Mouse (Mus musculus) midbrain, postnatal 0 days (tissue): Measurements from ENCODE around the gene Mycl. TPM values are rescaled to one million over a fixed set of nuclear protein-coding genes. Genes with fewer than 3 reads are reported as not detected.
A peak's percentile ranks its signal among the peaks of the same experiment; 100 is the strongest.

Experiments used
- ATAC-seq: fragments of 200-750 bp; cut with Nextera tagmentation; 2 replicates; pipeline ENCODE4 v1.8.0; 2017; ENCODE audit warnings: moderate number of reproducible peaks, mild to moderate bottlenecking, moderate TSS enrichment, moderate library complexity; ENCODE audit not compliant: low FRiP score
- DNase-seq: peaks from one replicate; pipeline ENCODE4 v3.0.0-alpha.2; 2015; ENCODE audit warnings: low spot score
- H3K27ac ChIP-seq: fragments of 300-500 bp; sonication (generic); 2 replicates; pipeline ENCODE4 v1.5.1; 2014; ENCODE audit warnings: low read depth, mild to moderate bottlenecking, low read length, mixed read lengths
- H3K27me3 ChIP-seq: fragments of 300-500 bp; sonication (generic); 2 replicates; pipeline ENCODE4 v1.6.1; 2014; ENCODE audit warnings: low read length, control low read depth, mixed read lengths; ENCODE audit not compliant: insufficient read depth
- H3K36me3 ChIP-seq: fragments of 300-500 bp; sonication (generic); 2 replicates; pipeline ENCODE4 v1.6.1; 2014; ENCODE audit warnings: low read length, control low read depth, mixed read lengths; ENCODE audit not compliant: insufficient read depth
- H3K4me1 ChIP-seq: fragments of 300-500 bp; sonication (generic); 2 replicates; pipeline ENCODE4 v1.6.1; 2014; ENCODE audit warnings: mild to moderate bottlenecking, control low read depth, antibody characterized with exemption, low read length, mixed read lengths; ENCODE audit not compliant: insufficient read depth
- H3K4me2 ChIP-seq: fragments of 300-500 bp; sonication (generic); 2 replicates; pipeline ENCODE4 v1.6.1; 2014; ENCODE audit warnings: low read depth, mild to moderate bottlenecking, low read length, mixed read lengths; ENCODE audit not compliant: poor library complexity, severe bottlenecking
- H3K4me3 ChIP-seq: fragments of 300-500 bp; sonication (generic); 2 replicates; pipeline ENCODE4 v1.5.1; 2014; ENCODE audit warnings: low read depth, mild to moderate bottlenecking, low read length, moderate library complexity
- H3K9ac ChIP-seq: fragments of 300-500 bp; sonication (generic); replicated peaks from 2 replicates; pipeline ENCODE4 v1.6.1; 2014; ENCODE audit warnings: mild to moderate bottlenecking, low read length, moderate library complexity, mixed read lengths; ENCODE audit not compliant: poor library complexity, severe bottlenecking
- H3K9me3 ChIP-seq: fragments of 300-500 bp; sonication (generic); 2 replicates; pipeline ENCODE4 v1.6.1; 2016; ENCODE audit warnings: low read length, control low read depth
- CTCF ChIP-seq: IDR thresholded peaks from 2 replicates; pipeline ENCODE4 v1.5.1; 2016; ENCODE audit warnings: antibody characterized with exemption, mild to moderate bottlenecking
- WGBS: fragments of 180-500 bp; shearing (Covaris S2); extraction: QIAGEN DNeasy Blood & Tissue Kit; methylation state at CpG from one replicate; pipeline ENCODE4 v1.1.7; 2014; 5-methylcytosine and 5-hydroxymethylcytosine counted together
- polyA plus RNA-seq: library from polyadenylated mRNA; unstranded; fragments of >200 nt; fragmentation: Nextera tagmentation; extraction: Ambion mirVana; gene quantifications from 2 replicates; pipeline ENCODE4 v1.2.1, GENCODE M21; 2015
- total RNA-seq: library from RNA; depleted of rRNA; stranded (reverse); fragments of >200 nt; gene quantifications from 2 replicates; pipeline ENCODE4 v1.2.3, GENCODE M21; 2014

Gene Mycl
- total and polyA plus RNA-seq, 2 experiments from 2014 or later, result 42.2 to 77.3 TPM

- no peak overlapping the region for H3K4me2 ChIP-seq
- H3K9ac ChIP-seq, result no peak overlapping the region
- no peaks in the 10 kb centered on the region for H3K4me1 ChIP-seq
- no peak overlapping the region for H3K27ac ChIP-seq
- no peak for TF ChIP-seq CTCF
- no peaks in the 10 kb centered on the region for H3K9me3 ChIP-seq
- H3K4me3 ChIP-seq, result no peak overlapping the region
- 76% methylated on average over 1 of the region's 1 CpGs for WGBS
- DNase-seq (no peak), ATAC-seq (no peak)
- no peaks in the 10 kb centered on the region for H3K36me3 ChIP-seq
- no peaks in the 10 kb centered on the region for H3K27me3 ChIP-seq
Measured at GRCm38 (mm10) chr4:122991177-122991576, 4.3 kb upstream of the Mycl start.

- no peaks in the 10 kb centered on the region for H3K9me3 ChIP-seq
- no peak overlapping the region for H3K9ac ChIP-seq
- ATAC-seq (no peak), DNase-seq (no peak)
- TF ChIP-seq CTCF, result no peak
- H3K4me3 ChIP-seq, result no peak overlapping the region
- no peak overlapping the region for H3K4me2 ChIP-seq
- H3K27me3 ChIP-seq, result no peaks in the 10 kb centered on the region
- 70% methylated on average over 3 of the region's 3 CpGs for WGBS
- no peaks in the 10 kb centered on the region for H3K4me1 ChIP-seq
- no peak overlapping the region for H3K27ac ChIP-seq
- no peaks in the 10 kb centered on the region for H3K36me3 ChIP-seq
Measured at GRCm38 (mm10) chr4:122992276-122992675, 3.2 kb upstream of the Mycl start.

GRCm38 (mm10) chr4:122996221-122996617 is 767 bp downstream of the Mycl start:
- Histone ChIP-seq H3K9ac (peak overlapping the region; percentile 69), H3K27ac (peak overlapping the region; percentile 88), H3K4me2 (peak overlapping the region; percentile 86), H3K4me3 (peak overlapping the region; percentile 80), H3K9me3 (no peaks in the 10 kb centered on the region), H3K4me1 (peaks cover 9% of the 10 kb centered on the region; the same call in 1 of the 2 replicates), H3K27me3 (no peaks in the 10 kb centered on the region), H3K36me3 (peaks cover 7% of the 10 kb centered on the region; the same call in 1 of the 2 replicates)
- DNase-seq (peak; percentile 47), ATAC-seq (no peak; the same call in 1 of the 2 replicates)
- TF ChIP-seq CTCF, result no peak
- WGBS, result under 1% methylated on average over 29 of the region's 32 CpGs

GRCm38 (mm10) chr4:122996618-122997381 is 1.3 kb downstream of the Mycl start:
- DNase-seq, result peak; percentile 81
- Histone ChIP-seq H3K27me3 (no peaks in the 10 kb centered on the region), H3K4me1 (peaks cover 9% of the 10 kb centered on the region; the same call in 1 of the 2 replicates), H3K36me3 (peaks cover 12% of the 10 kb centered on the region; the same call in 1 of the 2 replicates), H3K4me3 (peak overlapping the region; percentile 80), H3K9ac (peak overlapping the region; percentile 69), H3K9me3 (no peaks in the 10 kb centered on the region), H3K27ac (peak overlapping the region; percentile 88), H3K4me2 (peak overlapping the region; percentile 86)
- WGBS, result under 1% methylated on average over 41 of the region's 47 CpGs
- peak; percentile 51 for TF ChIP-seq CTCF
- peak; percentile 14 for ATAC-seq

GRCm38 (mm10) chr4:122998537-122999262 is 3.2 kb downstream of the Mycl start:
- Histone ChIP-seq H3K9ac (peak overlapping the region; percentile 48), H3K9me3 (no peaks in the 10 kb centered on the region), H3K36me3 (peaks cover 14% of the 10 kb centered on the region; the same call in 1 of the 2 replicates), H3K27me3 (no peaks in the 10 kb centered on the region), H3K4me2 (peak overlapping the region; percentile 86), H3K4me1 (peaks cover 9% of the 10 kb centered on the region; the same call in 1 of the 2 replicates), H3K4me3 (peak overlapping the region; percentile 80), H3K27ac (peak overlapping the region; percentile 70)
- TF ChIP-seq CTCF, result no peak
- 3% methylated on average over 12 of the region's 12 CpGs for WGBS
- DNase-seq, result peak; percentile 92
- peak; percentile 71 for ATAC-seq
